Mouse (Mus musculus) lung, postnatal 36 days (tissue): Measurements from ENCODE around the gene Psmd11.

ENCODE experiments used
- DNase-seq: peaks from one replicate; pipeline ENCODE4 v3.0.0; 2022; ENCODE audit warnings: mixed read lengths

Gene Psmd11

DNA sequence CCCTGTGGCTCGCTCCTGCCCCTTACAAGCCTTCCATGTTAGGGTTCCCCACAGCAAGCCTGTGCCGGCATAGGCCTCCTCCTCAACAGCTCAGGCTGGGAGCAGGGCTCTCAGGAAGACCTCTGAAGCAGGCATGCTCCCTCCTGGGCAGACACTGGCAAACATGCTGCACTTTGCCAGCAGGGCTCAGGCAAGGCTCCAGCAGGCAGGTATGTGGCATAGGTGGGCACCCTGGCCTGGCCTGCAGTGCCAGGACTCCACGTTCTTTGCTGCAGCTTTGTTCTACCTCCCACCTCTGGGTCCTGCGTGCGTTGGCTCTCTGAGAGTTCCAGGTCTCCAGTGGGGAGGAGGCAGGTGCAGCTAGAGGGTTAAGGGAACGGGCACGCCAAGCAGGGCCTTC is 54.5 kb downstream of the Psmd11 start:
- no peak for DNase-seq

DNA sequence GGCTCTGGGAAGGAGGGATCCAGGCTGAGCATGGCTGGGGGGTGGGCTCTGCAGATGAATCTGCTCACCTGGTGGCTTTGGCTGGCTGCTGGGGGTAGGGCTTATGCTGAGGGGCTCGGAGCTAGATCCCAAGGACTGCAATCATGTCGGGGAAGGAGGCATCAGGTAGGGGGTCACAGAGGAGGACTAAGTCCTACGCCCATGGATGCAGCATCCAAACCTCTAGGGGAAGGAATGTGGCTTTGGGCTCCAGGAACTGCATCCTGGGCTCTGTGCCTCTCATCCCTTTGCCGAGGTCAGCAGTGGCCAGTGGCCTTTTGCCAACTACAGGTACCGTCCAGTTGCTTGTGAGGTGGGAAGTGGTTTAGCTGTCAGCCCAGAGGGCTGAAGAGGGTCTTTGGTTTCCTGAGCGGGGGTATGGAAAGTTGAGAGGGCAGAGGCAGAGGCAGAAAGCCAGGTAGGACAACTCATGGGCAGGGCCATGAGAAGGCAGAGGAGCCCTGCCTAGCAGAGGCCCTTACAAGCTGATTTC is 55.2 kb downstream of the Psmd11 start:
- no peak for DNase-seq

DNA sequence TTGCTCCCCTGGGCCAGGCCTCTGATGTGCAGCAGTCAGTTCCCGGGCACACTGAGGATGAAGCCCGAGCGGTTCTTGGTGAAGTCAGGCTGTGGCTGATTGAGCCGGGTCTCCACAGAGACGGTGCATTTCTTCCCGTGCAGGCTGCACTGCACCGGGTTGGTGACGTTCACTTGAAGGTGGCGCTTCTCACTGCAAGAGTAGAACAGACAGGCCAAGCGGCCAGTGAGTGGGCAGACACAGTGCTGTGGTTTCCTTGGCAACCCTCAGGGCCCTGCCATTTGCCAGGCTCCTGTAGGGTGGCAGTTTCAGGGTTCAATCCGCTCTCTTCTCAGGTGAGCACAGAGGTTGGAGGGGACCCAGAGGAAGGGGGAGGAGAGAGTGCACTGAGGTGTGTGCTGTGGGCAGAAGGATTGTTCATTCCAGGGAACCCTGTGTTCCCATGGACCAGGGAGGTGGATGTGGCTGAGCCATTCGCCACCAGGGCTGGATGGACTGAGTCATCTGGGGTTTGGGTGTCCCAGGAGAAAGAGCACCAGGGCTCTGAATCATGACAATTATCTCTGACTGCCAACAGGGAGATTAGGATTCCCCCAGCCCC is 55.9 kb downstream of the Psmd11 start:
- no peak for DNase-seq

DNA sequence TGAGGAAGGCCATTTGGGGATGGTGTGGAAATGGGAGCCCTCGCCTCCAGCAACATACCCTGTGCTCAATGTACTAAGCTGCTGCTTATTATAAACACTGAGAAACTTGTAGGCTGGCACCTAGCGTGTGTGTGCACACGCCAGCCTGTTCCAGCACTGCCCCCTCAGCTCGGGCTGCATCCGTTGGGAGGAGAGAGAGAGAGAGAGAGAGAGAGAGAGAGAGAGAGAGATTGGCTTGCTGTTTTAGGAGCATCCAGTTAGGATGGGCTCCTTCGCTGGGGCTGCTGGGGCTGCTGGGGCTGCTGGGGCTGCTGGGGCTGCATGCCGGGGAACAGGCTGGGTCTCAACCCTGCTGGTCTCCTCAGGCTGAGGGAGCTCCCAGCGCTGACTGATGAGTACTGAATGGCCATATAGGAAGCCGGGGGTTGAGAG is 56.7 kb downstream of the Psmd11 start:
- DNase-seq: no peak

DNA sequence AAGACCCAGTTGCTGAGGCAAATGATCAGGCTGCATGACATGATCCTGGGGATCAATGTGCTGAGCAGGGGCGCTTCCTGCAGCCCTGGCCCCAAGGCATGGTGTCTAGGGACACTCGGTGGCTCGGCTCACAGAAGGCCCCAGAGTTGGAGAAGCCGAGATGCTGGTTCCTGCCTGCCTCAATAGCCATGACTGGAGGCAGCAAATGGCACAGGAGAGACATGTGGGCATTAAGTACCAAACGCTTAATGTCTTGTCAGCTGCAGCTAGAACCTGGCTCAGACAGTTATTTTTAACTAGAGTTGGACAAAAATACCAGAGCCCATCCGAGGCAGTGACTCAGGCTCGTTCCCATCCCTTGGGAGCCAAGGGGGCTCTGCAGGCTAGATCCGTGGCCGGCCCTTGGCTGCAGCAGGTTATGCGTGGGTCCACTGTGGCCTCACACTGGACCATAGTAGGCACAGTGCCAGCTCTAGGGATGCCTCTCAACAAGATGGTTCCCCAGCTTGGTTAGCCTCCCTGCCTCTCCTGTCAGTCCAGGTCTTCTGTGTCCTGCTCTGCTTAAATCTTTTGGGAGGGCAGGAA is 57.3 kb downstream of the Psmd11 start:
- DNase-seq: no peak

DNA sequence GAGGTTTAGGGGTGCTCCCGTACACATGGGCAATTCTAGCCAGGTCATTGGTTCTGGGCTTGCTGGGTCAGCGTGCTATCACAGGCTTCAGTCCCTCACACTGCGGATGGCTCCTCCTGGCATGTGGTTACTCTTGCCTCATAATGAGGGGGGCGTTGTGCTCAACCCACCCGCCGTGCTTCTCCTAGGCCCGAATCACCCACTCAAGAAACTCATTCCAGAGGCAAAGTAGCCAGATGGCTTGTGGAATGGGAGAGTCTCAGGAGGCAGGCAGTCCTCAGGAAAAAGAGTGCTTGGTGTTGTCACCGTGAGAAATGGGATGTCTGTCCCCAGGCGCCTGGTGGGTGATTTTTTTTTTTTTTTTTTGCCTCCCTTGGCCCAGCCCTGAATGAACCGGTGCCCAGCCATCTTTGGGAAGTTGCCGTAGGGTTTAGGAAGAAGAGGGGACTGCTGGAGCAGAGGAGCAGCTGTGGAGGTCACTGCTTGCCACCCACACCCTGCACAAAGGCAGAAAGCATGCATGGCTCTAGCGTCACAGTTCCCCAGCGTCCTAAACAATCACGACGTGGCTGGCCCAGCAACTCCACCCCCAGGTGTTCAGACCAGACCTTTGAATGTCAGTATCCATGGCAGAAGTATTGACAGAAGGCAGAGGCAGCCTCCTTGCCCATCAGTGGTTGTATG is 59.6 kb downstream of the Psmd11 start:
- DNase-seq: no peak

DNA sequence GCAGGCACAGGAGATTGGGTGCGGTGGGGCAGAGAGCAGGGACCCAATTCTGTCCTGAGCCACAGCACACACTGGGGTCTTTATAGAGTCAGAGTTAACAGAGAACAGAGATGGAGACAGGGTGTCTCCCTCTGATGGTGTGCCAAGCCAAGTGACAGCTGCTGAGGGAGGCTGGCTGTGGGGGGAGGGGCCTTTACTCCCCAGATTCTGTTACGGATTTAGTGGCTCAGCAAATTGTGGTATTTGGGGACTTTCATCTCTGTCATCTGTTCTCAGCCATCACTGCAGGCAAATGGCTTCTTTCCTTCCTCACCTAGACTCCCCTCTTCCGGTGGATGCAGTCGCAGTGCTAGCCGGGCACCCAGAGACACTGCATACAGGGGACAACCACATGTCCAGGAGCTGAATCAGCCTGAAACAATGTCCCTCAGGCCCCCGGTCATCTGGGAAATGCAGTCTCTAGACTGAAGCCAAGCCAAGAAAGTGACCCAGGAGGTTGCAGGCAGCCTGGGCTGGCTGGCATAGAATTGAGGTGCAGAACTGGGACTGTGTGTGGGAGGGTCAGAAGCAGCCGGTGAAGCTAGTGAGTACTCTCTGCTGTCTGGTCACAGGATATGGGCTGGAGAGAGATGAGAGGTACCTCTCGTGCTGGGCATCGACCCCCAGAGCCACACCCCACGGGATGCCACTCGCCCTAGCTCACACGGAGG is 60.9 kb downstream of the Psmd11 start:
- no peak for DNase-seq

DNA sequence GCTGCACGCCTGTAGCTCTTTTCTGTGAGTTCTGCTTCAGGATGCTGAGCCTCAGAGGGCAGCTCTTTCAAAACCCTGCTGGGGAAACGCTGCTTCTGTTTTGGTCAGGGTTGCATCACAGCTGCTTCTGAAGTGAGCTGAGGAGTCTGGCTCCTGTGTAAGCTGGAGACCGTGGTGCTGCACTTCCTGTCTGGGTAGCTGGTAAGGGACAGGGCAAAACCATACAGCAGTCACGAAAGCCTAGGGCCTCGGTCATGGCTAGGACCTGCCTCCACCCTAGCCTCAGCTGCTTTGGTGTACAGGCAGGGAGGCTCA is 61.4 kb downstream of the Psmd11 start:
- peak; percentile 56 for DNase-seq

DNA sequence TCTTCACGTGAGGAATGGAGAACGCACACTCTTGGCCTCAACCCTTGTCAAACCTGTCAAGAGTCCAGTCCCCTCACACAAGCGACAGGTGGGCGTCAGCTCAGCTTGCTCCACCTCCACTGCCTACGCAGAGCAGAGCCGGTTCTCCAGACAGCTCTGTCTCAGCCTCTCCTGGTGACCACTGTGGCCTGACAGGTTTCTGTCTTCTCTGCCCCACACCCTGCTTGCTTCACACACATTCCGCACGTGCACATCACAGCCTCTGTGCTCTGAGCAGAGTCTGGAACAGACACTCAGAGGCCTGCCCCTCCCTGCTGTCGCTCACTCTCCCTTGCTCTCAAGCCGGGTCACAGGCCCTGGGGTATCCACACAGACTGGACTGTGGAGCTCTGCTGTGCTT is 62.4 kb downstream of the Psmd11 start:
- no peak for DNase-seq

DNA sequence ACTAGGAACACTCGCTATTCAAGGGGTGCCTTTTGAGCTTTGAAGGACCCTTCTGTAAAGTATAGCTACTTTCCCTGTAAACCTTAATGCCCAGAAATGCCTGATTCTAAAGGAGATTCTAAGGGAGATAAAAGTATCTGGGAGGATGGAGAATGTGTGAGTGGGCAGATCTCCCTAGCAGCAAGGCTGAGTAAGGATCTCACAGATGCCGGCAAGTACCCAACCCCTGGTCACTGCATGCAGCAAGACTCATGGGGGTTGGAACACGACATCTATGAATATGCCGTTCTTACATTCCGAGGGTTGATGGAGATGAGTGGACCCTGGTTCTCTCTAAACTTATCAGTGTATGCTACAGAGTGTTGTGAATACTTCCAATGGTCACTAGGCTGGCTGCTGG is 64.8 kb downstream of the Psmd11 start:
- DNase-seq: no peak

DNA sequence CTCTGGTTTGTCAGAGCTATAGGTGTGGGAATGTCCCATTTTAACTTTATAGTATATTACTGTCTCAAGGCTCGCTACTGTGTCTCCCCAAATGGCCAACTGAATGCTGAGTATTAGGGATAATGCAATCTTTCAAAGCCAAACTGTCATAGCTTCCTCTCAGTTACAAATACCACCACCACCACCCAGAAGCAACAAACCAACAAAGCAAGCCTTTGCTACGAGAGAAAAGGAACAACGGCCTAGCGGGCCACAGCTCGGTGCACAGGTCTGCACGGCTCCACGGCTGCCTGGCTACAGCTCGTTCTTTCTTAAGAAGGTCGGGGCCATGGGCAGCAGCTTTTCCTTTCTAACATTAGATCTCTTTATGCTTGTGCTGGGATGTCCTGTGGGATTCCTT is 66.4 kb downstream of the Psmd11 start:
- no peak for DNase-seq

DNA sequence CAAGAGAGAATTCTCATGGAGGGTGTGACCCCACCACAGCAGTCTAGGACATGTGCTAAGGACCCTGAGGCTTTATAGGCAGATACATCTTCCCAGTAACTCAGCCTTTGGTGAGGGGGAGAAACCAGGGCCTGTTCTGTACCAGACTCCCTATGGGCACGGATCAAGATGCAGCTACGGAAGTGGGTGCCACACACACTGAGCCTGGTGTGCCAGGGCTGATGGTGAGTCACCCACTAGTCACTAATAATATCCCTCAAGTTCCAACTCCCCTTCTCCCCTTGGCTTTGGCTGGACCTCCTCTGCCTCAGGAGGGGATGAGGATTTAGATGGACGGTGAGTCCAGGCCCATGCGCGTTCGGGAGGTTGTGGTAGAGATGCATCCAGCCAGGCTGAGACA is 67.6 kb downstream of the Psmd11 start:
- no peak for DNase-seq

DNA sequence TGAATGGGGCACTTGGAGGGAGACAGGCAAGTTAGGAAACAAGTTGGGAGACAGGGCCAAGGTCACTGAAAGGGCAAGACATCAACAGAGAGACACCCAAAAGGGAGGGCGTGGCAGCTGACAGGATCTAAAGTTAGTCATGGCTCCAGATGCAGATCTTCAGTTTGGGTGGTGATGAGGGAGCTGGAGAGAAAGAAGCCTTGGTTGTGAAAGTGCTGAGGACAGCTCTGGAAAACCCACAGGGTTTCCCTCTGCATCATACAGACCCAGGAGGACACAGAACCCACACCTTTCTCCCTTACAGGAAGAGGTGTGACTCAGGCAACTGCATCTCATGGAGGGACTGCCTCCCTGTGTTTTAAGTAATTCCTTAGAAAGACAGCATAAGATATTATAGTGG is 68.2 kb downstream of the Psmd11 start:
- DNase-seq: no peak

DNA sequence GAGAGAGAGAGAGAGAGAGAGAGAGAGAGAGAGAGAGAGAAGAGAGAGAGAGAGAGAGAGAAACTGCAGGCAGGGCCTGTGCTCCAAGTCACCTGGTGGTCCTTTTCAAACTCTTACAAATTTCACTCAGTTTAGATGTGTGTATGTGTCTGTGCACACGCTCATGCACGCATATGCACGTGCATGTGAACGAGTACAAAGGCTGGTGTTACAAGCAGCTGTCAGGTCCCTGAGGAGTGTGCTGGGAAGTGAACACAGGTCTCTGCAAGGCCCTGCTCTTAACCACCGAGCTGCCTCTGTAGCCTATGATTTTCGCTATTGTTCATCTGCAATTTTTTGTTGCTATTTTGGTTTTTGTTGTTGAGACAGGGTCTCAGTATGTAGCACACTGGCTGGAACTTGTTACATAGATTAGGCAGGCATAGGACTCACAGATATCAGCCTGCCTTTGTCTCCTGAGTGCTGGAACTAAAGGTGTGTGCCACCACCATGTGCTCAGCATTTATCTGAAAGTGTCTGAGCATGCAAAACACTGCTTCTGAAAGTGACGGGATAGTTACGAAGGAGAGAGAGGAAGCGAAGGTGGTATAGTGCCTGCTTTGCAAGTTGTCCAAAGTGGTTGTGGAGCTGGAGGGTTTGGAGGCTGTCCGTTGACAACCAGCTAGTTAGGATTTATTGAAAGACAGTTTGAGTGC is 69.0 kb downstream of the Psmd11 start:
- DNase-seq: no peak

DNA sequence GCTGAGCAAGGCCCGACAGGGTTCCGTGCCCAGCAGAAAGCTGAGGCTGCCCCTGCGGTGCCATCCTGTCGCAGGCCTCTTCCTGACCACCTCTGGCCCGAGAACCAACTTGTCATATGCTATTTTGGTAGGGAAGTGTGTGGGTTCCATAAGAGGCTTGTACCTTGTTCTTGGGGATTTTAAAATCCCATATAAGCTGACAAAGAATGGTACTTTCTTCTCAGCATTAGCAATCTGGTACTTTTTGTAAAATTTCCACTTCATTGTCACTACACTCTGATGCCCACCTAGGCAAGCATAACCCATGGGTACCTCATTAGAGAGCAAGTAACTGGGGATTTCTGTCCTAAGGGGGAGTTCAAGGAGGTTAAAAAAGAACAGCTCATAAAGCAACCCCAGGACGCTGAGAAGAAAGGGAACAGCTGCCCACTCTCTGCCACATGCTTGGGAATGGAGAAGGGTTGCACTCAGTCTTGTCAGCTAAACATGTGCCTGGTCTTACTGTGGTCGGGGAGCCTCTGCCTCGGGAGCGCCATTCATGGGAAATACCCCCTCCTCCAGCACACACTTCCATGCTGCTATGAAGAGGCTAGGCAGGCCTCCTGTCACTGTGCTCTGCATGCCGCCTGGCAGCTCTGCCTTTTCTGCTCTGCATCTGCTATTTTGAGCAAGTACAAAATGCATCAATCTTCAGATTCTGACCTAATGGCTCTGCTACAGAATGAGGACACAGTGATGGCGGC is 70.1 kb downstream of the Psmd11 start:
- DNase-seq: no peak

DNA sequence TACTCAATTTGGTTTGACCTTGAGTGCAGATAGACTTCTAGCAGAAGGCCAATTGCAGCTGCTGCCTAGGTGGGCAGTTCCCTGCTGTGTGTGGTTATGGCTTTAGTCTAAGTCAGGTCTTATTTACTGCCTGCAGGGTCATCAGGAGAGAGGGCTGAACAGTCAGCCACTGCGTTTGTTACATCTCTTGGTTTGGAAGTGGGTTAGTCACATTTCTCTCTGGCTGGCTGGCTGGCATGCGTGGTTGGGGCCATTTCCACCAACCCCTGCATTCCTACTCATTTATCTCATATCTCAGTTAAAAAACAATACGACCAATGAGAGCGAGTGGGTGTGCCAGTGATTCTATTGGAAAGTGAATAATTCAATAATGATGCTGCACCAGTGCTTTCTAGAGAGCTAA is 71.1 kb downstream of the Psmd11 start:
- no peak for DNase-seq

DNA sequence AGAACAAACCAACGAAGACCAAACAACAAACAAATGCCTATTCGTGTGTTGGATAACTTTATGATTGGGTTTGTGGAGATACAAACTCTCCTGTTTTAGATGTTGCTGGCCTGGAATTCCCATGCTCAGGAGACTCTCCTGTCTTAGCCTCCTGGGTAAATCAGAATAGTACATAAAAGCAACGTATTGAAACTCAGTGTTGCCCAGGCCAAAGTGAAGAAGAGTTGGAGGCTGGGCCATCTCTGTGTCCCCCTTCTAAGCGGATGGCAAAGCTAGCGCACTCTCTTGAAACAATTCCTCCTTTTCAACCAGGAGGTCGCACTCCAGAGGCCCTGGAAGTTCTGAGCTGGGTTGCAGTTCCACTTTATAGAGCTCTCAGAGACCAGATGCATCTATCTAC is 74.9 kb downstream of the Psmd11 start:
- DNase-seq: no peak

DNA sequence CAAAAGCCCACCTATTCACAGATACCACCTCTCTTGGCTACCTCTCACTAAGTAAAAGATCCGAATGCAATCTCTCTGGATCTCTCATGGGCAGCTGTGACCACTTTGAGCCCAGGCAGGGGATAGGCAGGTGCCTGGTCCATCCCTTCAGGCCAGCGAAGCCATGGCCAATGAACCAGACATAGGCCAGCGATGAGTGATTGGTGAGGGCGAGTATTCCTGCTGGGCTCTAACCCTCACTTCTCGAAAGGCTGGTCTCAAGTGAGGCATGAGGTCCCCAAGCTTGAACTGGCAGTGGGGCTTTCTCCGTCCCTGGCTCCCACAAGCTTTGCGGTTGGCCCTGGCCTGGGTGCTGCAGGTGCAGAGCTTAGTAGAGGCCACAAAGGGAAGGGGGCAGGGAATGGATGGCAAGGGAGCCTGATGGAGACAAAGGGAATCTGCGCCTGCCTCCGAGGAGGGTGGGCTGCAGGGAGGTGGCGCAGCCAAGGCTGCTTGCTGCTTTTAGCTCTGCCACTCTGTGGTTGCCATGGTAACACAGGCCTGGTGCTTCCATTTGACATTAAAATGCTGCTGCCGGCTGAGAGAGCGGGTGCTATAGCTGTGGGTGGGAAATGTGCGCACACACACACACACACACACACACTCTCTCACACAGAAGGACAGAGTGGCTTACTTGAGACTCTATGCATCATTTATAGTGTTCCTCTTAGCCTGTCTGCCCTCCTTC is 75.5 kb downstream of the Psmd11 start:
- DNase-seq: no peak

DNA sequence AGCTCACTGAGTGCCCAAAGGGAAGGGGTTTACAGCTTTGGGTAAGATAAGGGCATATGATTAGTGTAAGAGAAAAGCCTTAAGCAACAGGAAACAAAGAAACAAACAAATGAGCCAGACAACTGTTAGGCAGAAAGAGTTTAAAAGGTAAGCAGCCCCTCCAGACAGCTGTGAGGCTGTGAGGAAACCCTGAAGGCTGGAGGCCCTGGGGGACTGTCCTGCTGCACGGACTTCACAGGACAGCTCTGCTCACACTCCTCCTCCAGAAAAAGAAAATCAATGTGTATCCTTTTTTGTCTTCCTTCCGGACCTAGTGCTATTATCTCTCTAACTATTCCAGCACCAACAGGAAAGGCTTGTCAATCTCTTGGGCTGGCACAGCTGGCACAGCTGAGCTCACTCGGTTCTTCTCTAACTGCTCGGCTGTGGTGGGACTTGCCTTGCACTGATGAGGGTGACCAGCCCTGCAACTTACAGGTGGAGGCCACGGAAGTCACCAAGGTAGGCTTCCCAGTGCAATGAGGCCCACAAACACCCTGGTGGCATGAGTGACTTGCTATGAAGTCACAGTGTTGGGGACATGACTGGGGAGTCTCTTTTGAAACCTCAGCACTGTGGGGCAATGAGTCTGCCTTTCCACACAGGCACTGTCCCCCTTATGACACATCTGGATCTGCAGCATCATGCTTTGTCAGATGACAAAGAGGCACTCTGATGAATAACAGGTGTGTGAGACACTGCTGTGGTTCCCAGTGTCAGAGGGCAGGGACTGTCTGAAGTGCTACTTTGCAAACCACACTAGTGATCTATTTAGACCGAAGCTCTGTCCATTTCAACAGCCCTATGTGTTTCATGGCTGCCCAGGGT is 76.3 kb downstream of the Psmd11 start:
- no peak for DNase-seq

DNA sequence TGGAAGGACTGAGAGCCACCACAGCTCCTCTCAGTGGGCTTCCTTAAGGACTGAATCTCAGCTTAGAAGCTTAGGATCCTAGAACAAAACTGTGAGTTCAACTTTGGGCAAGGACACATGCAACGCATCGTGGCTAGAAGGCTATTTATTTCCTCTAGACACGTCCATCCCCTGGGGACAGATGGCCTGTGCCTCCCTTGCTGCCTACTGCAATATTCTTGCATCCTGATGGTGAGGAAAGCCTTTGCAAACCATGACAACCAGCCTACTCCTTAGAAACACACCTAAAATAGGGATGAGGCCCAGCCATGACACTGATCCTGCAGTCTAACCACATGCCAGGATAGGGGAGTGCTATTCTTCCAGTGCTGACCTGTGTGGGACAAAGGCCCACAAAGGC is 77.2 kb downstream of the Psmd11 start:
- no peak for DNase-seq

DNA sequence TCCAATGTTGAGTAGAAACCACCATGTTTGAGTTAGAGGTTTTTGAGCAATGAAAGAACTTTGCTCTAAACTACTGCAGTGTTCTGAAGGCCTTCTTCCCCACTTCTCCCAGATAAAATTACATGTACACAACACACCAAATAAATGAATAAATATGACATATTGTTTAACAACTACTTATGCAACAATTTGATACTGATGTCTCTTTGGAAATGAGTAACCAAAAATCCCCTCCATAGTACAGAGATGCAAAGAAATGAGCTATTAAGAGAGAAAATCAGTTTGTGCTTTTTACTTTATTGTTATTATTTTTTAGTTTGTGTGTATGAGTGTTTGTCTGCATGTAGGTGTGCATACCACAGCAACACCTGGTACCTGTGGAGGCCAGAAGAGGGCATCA is 78.1 kb downstream of the Psmd11 start:
- no peak for DNase-seq
